Mouse (Mus musculus): ENCODE measurements around the gene Foxc2.

Gene Foxc2

GRCm38 (mm10) chr8:121086004-121086900, 29.7 kb upstream of the Foxc2 start:
- no peak for DNase-seq (ENCODE audit: low spot score)

- no peak for DNase-seq (ENCODE audit: low spot score)
Observed at GRCm38 (mm10) chr8:121088281-121088680, 27.7 kb upstream of the Foxc2 start.

- DNase-seq (ENCODE audit: low spot score): no peak
Observed at GRCm38 (mm10) chr8:121088871-121089630, 26.9 kb upstream of the Foxc2 start.

GRCm38 (mm10) chr8:121089631-121090380, 26.2 kb upstream of the Foxc2 start:
- no peak for DNase-seq (ENCODE audit: low spot score)

- DNase-seq (ENCODE audit: low spot score): no peak
Observed at GRCm38 (mm10) chr8:121090716-121091115, 25.3 kb upstream of the Foxc2 start.

- no peak for DNase-seq (ENCODE audit: low spot score)
Observed at GRCm38 (mm10) chr8:121092141-121092540, 23.8 kb upstream of the Foxc2 start.

- DNase-seq (ENCODE audit: low spot score): peak; percentile 93
Observed at GRCm38 (mm10) chr8:121092627-121093026, 23.3 kb upstream of the Foxc2 start.

GRCm38 (mm10) chr8:121093496-121093895, 22.5 kb upstream of the Foxc2 start:
- no peak for DNase-seq (ENCODE audit: low spot score)

- peak; percentile 92 for DNase-seq (ENCODE audit: low spot score)
Observed at GRCm38 (mm10) chr8:121104049-121104818, 11.7 kb upstream of the Foxc2 start.

GRCm38 (mm10) chr8:121107668-121108656, 8.0 kb upstream of the Foxc2 start, which contains the start of gene Mthfsd:
Gene Mthfsd (minus strand): TSS chr8:121108392.
- peak; percentile 100 for DNase-seq (ENCODE audit: low spot score)

GRCm38 (mm10) chr8:121108657-121109056, 7.3 kb upstream of the Foxc2 start:
- no peak for DNase-seq (ENCODE audit: low spot score)

GRCm38 (mm10) chr8:121111145-121111907, 4.6 kb upstream of the Foxc2 start:
- DNase-seq (ENCODE audit: low spot score): no peak

GRCm38 (mm10) chr8:121113261-121113660, 2.7 kb upstream of the Foxc2 start:
- DNase-seq (ENCODE audit: low spot score): peak; percentile 95

GRCm38 (mm10) chr8:121115136-121115535, 835 bp upstream of the Foxc2 start:
- DNase-seq (ENCODE audit: low spot score): no peak

- no peak for DNase-seq (ENCODE audit: low spot score)
Observed at GRCm38 (mm10) chr8:121116591-121117185, 717 bp downstream of the Foxc2 start.

GRCm38 (mm10) chr8:121117186-121117651, 1.2 kb downstream of the Foxc2 start:
- no peak for DNase-seq (ENCODE audit: low spot score)

- DNase-seq (ENCODE audit: low spot score): no peak
Observed at GRCm38 (mm10) chr8:121117906-121118305, 1.9 kb downstream of the Foxc2 start.

GRCm38 (mm10) chr8:121118634-121119420, 2.9 kb downstream of the Foxc2 start:
- no peak for DNase-seq (ENCODE audit: low spot score)

Data from MN1 (cell line).